In genomic region chr4:145559505-145560099, GRCm38 (mm10) we compare ENCODE assay signal across 21 mouse cellular contexts. TPM values are rescaled to one million over a fixed set of nuclear protein-coding genes. Genes with fewer than 3 reads are reported as not detected.
A peak's percentile ranks its signal among the peaks of the same experiment; 100 is the strongest.
DNase-seq lines count a peak whose midpoint lies in the region; ATAC-seq lines count a peak whose summit lies in the region.
"Had no signal": no experiment of that assay in that cellular context is flagged by ENCODE, and none has a peak within 500 bp of the region (broad histone marks: within the 10 kb centered on the region; RNA-seq: fewer than 3 reads in every experiment).

No protein-coding gene starts in this region.

- peak; percentile 19; the same call in 1 of the 2 replicates for ATAC-seq in midbrain, embryonic 14.5 days (ENCODE audit: low FRiP score, low TSS enrichment)
- no peak for ATAC-seq in midbrain, embryonic 16.5 days
- ATAC-seq in neutrophil, adult 5-6 weeks (ENCODE audit: extremely low read depth, insufficient number of reproducible peaks, low FRiP score, poor library complexity, severe bottlenecking), result peak; percentile 28; the same call in 1 of the 2 replicates
- ATAC-seq: forebrain, embryonic 16.5 days; hindbrain, embryonic 16.5 days; inflammation-experienced regulatory T-cells, adult 6 months had no signal

- peak; percentile 87 for DNase-seq in heart, adult 11 months
- DNase-seq in heart, postnatal 25 days (ENCODE audit: low spot score), result no peak
- DNase-seq in midbrain, embryonic 14.5 days, result no peak
- DNase-seq in thymus, postnatal 4 days, result no peak
- DNase-seq: adrenal gland, adult 2 months; adrenal gland, postnatal 25 days; cerebellum, adult 18-20 months; cerebellum, adult 9-11 months; cerebellum, postnatal 36 days; gastrocnemius, adult 2 months; gastrocnemius, postnatal 25 days; heart, postnatal 4 days had no signal

- WGBS in midbrain, embryonic 14.5 days, result 46% methylated on average over 3 of the region's 3 CpGs
- 40% methylated on average over 3 of the region's 3 CpGs for WGBS in midbrain, embryonic 16.5 days

- peaks cover 43% of the 10 kb centered on the region for H3K9me3 ChIP-seq in midbrain, embryonic 14.5 days (ENCODE audit: control insufficient read depth, low read length)
- peaks cover 52% of the 10 kb centered on the region for H3K9me3 ChIP-seq in midbrain, embryonic 16.5 days (replicated peaks; ENCODE audit: control insufficient read depth, low read length, poor library complexity, severe bottlenecking)

- no peak overlapping the region for H3K27ac ChIP-seq in midbrain, embryonic 14.5 days (replicated peaks; ENCODE audit: low read depth, low read length)
- no peak overlapping the region for H3K27ac ChIP-seq in midbrain, embryonic 16.5 days (ENCODE audit: low read length)
- H3K27ac ChIP-seq: embryonic facial prominence, embryonic 12.5 days; gastrocnemius, adult 2 months; heart, embryonic 13.5 days; hindbrain, embryonic 12.5 days had no signal

- H3K9ac ChIP-seq in midbrain, embryonic 14.5 days (replicated peaks; ENCODE audit: low read length), result no peak overlapping the region
- H3K9ac ChIP-seq in midbrain, embryonic 16.5 days (ENCODE audit: low read depth, low read length), result no peak overlapping the region
- H3K9ac ChIP-seq: embryonic facial prominence, embryonic 12.5 days; heart, embryonic 13.5 days; hindbrain, embryonic 12.5 days had no signal

- H3K27me3 ChIP-seq in midbrain, embryonic 14.5 days (ENCODE audit: control insufficient read depth, insufficient read depth, low read length), result no peaks in the 10 kb centered on the region
- no peaks in the 10 kb centered on the region for H3K27me3 ChIP-seq in midbrain, embryonic 16.5 days (ENCODE audit: control insufficient read depth, insufficient read depth, low read depth, low read length)
- H3K27me3 ChIP-seq: embryonic facial prominence, embryonic 12.5 days; heart, embryonic 13.5 days; hindbrain, embryonic 12.5 days had no signal

- no peaks in the 10 kb centered on the region for H3K36me3 ChIP-seq in midbrain, embryonic 14.5 days (ENCODE audit: control insufficient read depth, insufficient read depth, low read length)
- H3K36me3 ChIP-seq in midbrain, embryonic 16.5 days (ENCODE audit: control insufficient read depth, insufficient read depth, low read length), result no peaks in the 10 kb centered on the region
- H3K36me3 ChIP-seq: embryonic facial prominence, embryonic 12.5 days; heart, embryonic 13.5 days; hindbrain, embryonic 12.5 days had no signal

- no peak overlapping the region for H3K4me3 ChIP-seq in midbrain, embryonic 14.5 days (replicated peaks; ENCODE audit: low read depth, low read length)
- H3K4me3 ChIP-seq in midbrain, embryonic 16.5 days (ENCODE audit: low read depth, low read length), result no peak overlapping the region
- H3K4me3 ChIP-seq: embryonic facial prominence, embryonic 12.5 days; gastrocnemius, adult 2 months; heart, embryonic 13.5 days; hindbrain, embryonic 12.5 days had no signal

- intact Hi-C loops in heart, postnatal 25 days (cut with DNase I), result loop anchor here (5.0 kb wide), 1 partner anchor 1568 kb away; no protein-coding TSS in a partner anchor

- H3K4me2 ChIP-seq in midbrain, embryonic 14.5 days (ENCODE audit: low read length), result no peak overlapping the region
- no peak overlapping the region for H3K4me2 ChIP-seq in midbrain, embryonic 16.5 days (ENCODE audit: low read length)
- H3K4me2 ChIP-seq: embryonic facial prominence, embryonic 12.5 days; heart, embryonic 13.5 days; hindbrain, embryonic 12.5 days had no signal

- H3K4me1 ChIP-seq in midbrain, embryonic 14.5 days (ENCODE audit: control insufficient read depth, insufficient read depth, low read length), result no peaks in the 10 kb centered on the region
- H3K4me1 ChIP-seq in midbrain, embryonic 16.5 days (ENCODE audit: control insufficient read depth, insufficient read depth, low read length), result no peaks in the 10 kb centered on the region
- H3K4me1 ChIP-seq: embryonic facial prominence, embryonic 12.5 days; heart, embryonic 13.5 days; hindbrain, embryonic 12.5 days had no signal

RNA-seq across cellular contexts. Expression of gene Gm13212, which starts 25.4 kb away (rescaled TPM):
- total RNA-seq in heart, postnatal 25 days (2021), result 1 to 10 TPM; 1.8 to 1.9 TPM
- 0.05 and 0.20 TPM in 2 replicates for polyA plus RNA-seq in midbrain, embryonic 14.5 days (2014; fragmentation: Nextera tagmentation; extraction: Ambion mirVana)
- polyA plus RNA-seq in midbrain, embryonic 16.5 days (2015; fragmentation: Nextera tagmentation; extraction: Ambion mirVana), result 0.10 and 0.30 TPM in 2 replicates
- total RNA-seq in neutrophil, adult 5-6 weeks (2017), result 7.6 and 11.8 TPM in 2 replicates
- polyA plus RNA-seq: adrenal gland, adult 2 months had no signal

RNA-seq across cellular contexts. Expression of gene Zfp990, which starts 49.0 kb away (rescaled TPM):
- under 1 TPM; 0.31 to 0.49 TPM for total RNA-seq in heart, postnatal 25 days (2021)
- polyA plus RNA-seq in midbrain, embryonic 14.5 days (2014; fragmentation: Nextera tagmentation; extraction: Ambion mirVana), result 0.13 TPM in 1 of 2 replicates, not detected in the other
- 0.06 TPM in 1 of 2 replicates, not detected in the other for polyA plus RNA-seq in midbrain, embryonic 16.5 days (2015; fragmentation: Nextera tagmentation; extraction: Ambion mirVana)
- total RNA-seq in neutrophil, adult 5-6 weeks (2017), result not detected in 2 replicates
- polyA plus RNA-seq: adrenal gland, adult 2 months; forebrain, embryonic 16.5 days; heart, postnatal 0 days; hindbrain, embryonic 12.5 days had no signal
